Mouse (Mus musculus) testis, postnatal 14 days (tissue): ENCODE measurements around the gene Rab11a.
"Not testable (repeated sequence)": the region's sequence is repeated elsewhere in the genome, so short reads cannot be mapped to it uniquely, and the experiment has no call there.

Source experiments
- DNase-seq: peaks from one replicate; pipeline ENCODE4 v3.0.0; 2021; ENCODE audit warnings: low spot score

Rab11a gene

DNA sequence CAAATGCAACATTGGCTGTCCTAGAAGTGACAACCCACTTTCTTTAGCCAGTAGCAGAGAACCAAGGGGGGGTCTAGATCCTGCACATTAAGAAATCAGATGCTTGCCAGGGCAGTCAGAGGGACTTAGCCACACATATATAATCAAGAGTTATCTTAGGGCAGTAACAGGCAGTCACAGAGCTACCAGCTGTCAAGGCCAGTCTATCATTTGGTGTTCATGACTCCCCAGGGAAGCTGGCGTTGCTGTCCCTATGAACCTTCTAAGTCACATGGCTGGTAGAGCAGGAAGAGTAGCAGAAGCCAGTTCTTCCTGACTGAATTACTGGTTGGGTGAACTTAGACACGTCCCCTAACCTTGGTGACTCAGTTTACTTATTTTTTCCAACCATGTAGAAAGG is 44.5 kb downstream of the Rab11a start:
- no peak for DNase-seq

DNA sequence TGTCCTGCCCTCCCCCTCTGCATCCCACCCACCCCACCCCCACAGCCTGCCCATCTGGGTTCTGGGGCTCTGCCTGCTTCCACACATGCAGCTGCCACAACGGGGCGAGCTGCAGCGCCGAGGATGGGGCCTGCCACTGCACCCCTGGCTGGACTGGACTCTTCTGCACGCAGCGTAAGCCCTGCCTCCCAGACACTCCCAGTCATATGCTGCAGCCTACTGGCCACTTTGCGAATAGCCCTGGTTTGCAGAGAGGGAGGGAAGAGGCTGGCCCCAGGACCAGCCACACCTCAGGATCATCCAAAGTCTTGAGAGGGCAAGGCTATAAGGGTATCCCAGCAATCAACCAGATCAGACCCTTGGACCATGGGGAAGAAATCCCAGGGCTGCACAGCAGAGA is 46.4 kb downstream of the Rab11a start:
- DNase-seq = no peak

DNA sequence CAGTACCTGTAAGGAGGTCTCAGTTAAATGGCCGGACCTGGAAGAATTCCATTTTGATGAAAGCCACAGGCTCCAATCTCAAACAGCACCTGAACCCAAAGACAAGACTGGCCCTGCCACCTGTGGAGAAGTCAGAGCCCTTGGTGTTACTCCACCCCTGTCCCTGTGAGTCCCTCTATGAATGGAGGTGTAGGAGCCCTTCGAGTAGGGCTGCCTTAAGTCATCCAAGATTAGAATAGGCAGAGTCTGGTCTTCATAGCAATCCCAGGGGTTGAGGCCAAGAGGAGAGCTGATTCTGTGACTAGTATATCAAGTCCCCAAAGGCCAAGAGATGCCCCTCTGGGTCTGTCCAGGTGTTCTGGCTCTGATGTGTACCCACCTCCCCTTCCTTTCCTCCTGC is 46.8 kb downstream of the Rab11a start:
- DNase-seq = no peak

DNA sequence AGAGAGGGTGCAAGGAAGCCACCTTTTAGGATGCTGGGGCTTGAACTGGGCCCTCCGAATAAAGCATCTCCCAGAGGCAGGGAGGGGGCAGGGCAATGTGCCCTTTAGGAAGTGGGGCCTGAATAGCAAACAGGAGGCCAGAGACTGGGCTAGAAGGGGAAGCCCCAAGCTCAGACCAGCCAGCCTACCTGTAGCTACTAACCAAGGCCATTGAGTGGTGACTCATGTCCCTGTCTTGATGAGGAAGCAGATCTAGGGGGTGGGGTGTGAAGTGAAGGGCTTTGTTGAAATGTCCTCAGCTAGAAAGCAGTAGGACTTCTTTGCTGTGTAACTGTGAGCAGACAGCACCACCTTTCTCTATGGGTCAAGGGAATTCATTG is 49.6 kb downstream of the Rab11a start:
- no peak for DNase-seq

DNA sequence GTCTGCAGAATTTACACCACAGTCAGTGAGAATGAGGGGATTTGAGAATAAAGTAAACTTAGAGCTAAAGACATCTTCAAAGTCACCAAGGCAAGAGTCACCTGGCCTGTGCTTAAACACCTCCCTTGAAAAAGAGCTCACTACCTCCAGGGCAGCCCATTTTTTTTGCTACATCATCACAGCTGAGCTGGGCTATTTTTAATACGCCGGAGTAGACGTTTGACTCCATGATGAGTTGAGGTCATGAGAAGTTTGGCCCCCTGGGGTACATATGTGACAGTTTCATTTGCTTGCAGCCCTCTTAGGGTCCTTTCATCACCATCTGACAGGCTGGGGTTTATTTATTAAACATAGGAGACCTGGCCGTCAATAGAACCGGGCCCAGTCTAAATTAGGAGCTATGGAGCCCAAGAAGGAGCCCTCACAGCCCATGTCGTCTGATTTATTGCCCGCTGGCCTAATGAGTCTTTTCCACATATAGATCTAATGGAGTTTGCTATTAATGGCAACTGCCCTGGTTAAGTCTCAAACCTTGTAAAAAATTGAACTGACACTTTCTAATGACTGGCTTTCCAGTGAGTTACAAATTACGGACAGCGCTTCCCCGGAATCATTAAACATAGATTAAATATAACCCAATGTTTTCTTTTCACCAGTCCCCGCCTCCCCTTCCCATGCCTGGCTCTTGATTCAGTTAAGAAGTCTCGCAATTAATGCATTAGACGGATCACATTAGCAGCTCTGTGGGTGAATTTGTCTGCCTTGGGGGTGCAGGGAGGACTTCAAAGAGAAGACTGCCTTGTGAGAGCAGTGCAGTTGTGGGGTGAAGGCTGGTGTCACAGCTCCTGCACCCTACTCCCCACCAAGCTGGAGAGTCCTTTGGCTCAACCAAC is 50.2 kb downstream of the Rab11a start:
- no peak for DNase-seq

DNA sequence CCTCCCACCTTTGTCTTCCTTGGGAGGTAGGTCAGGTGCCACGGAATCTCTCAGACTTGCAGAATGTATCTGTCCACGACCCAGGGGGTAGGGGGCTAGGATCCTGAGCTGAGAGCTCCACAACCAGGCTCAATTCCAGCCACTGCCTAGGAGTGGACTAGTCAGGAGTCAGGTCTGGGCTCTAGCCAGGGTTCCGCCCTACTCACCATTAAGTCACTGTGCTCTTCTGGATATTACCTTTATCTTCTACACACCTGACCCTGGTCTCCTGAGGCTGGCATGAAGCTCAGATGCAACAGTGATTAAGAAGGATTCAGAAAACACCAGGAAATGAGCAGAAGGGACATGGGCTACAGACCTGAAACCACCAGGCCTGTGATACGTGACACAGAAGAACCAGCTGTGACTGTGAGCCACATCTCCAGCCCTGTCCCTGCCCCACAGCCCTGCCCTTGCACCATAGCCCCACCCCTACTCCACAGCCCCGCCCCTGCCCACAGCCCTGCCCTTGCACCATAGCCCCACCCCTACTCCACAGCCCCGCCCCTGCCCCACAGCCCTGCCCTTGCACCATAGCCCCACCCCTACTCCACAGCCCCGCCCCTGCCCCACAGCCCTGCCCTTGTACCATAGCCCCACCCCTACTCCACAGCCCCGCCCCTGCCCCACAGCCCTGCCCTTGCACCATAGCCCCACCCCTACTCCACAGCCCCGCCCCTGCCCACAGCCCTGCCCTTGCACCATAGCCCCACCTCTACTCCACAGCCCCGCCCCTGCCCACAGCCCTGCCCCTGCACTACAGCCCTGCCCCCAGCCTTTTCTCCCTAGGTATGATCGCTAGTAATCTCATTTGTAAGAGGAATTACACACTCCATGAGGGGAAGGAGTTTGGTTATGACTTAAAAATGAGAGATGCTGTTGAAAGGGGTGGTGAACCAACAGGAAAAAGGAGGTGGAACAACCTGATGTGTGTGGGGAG is 65.9 kb downstream of the Rab11a start:
- not testable (repeated sequence) for DNase-seq

DNA sequence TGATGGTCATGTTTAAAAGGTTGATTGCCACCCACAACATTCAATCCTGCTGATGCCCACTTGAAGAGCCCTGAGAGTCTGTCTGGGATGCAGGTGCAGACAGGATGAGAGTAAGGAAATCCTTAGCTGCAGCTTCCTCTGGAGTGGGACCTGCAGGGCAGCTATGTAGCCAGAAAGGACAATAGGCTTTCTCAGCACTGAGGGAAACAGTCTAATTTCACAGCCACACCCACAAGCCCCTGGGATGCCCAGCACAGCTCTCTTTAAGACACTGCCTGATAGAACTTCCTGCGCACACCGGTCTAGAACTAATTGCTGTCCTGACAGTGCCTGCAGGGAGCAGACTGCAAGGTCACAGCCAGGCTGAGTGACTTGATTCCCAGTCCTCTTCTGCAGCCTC is 69.6 kb downstream of the Rab11a start:
- DNase-seq = no peak

DNA sequence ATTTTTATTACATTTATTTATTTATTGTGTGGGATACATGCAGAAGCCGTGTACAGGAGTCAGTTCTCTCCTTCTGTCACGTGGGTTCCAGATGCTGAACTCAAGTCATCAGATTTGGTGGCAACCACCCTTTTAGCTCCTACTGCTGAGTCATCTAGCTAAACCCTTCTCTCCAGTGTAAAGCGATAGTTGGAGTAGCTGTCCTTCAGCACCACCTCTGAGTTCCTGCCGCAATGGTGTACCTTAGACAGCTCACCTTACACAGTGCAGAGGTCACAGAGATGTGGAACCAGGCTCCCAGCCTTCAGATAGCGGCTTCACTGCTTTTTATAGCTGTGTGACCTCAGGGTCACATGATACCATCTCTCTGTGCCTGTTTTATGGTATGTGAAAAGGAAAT is 70.0 kb downstream of the Rab11a start:
- no peak for DNase-seq

DNA sequence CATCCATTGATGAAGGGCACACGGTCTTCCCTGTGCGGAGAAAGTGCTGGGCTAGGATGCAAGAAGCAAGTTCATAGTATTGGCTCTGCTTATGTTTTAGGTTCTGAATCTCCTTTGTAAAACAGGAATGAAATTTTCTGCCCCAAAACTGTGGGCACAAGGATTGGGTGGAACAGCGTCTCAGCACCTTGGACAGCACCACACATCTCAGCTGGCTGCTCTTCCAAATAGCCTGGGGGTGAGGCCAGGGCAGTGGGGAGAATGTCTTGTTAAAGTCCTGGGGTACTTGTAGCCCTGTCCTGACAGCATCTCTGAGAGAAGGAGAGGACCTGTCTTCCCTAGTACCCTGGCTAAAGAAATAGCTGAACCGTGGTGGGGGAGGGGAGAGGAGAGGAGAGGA is 71.0 kb downstream of the Rab11a start:
- DNase-seq = no peak
